Mouse (Mus musculus) liver, embryonic 14.5 days (tissue): ENCODE results near the gene Aurka. TPM values are rescaled to one million over a fixed set of nuclear protein-coding genes. Genes with fewer than 3 reads are reported as not detected.
A peak's percentile ranks its signal among the peaks of the same experiment; 100 is the strongest.

Experiments used
- ATAC-seq: fragments of 200-750 bp; cut with Nextera tagmentation; 2 replicates; pipeline ENCODE4 v1.8.0; 2017; ENCODE audit warnings: moderate number of reproducible peaks, mild to moderate bottlenecking, moderate library complexity; ENCODE audit not compliant: insufficient read depth
- DNase-seq, 3 experiments: peaks; one replicate each; pipeline ENCODE4 v3.0.0-alpha.2; 2012 to 2013; ENCODE audit warnings: low read depth in 3 of 3, low spot score in 3 of 3
- H3K27ac ChIP-seq: fragments of 300-500 bp; sonication (generic); 2 replicates; pipeline ENCODE4 v1.5.1; 2014; ENCODE audit warnings: moderate library complexity, mild to moderate bottlenecking, control low read depth, inconsistent platforms
- H3K27me3 ChIP-seq: fragments of 300-500 bp; sonication (generic); 2 replicates; pipeline ENCODE4 v1.6.1; 2014; ENCODE audit warnings: mild to moderate bottlenecking, low read length, moderate library complexity; ENCODE audit not compliant: control insufficient read depth, insufficient read depth
- H3K36me3 ChIP-seq: fragments of 300-500 bp; sonication (generic); replicated peaks from 2 replicates; pipeline ENCODE4 v1.6.1; 2014; ENCODE audit warnings: low read depth; ENCODE audit not compliant: control insufficient read depth, insufficient read depth
- H3K4me1 ChIP-seq, 2 experiments: fragments of 200-500 bp in 1 of 2; fragments of 300-500 bp in 1 of 2; sonication (generic) in 1 of 2; replicated peaks; 2 replicates each; pipeline ENCODE4 v1.6.1; 2012 to 2014; ENCODE audit warnings: antibody characterized with exemption in 1 of 2, inconsistent platforms in 1 of 2, low read length in 1 of 2; ENCODE audit not compliant: control insufficient read depth in 2 of 2, insufficient read depth in 2 of 2
- H3K4me2 ChIP-seq: fragments of 300-500 bp; sonication (generic); 2 replicates; pipeline ENCODE4 v1.6.1; 2014; ENCODE audit warnings: low read depth, mild to moderate bottlenecking, control low read depth, moderate library complexity
- H3K4me3 ChIP-seq, 2 experiments: fragments of 200-500 bp in 1 of 2; fragments of 300-500 bp in 1 of 2; sonication (generic) in 1 of 2; 2 replicates each; pipeline ENCODE4 v1.5.1; 2012 to 2014; ENCODE audit warnings: low read depth in 2 of 2, low read length in 2 of 2, mild to moderate bottlenecking in 2 of 2, control low read depth in 1 of 2, inconsistent platforms in 1 of 2, moderate library complexity in 1 of 2; ENCODE audit not compliant: insufficient read depth in 1 of 2
- H3K9ac ChIP-seq: fragments of 300-500 bp; sonication (generic); replicated peaks from 2 replicates; pipeline ENCODE4 v1.6.1; 2014; ENCODE audit warnings: mild to moderate bottlenecking, control low read depth, moderate library complexity
- H3K9me3 ChIP-seq: fragments of 300-500 bp; sonication (generic); 2 replicates; pipeline ENCODE4 v1.6.1; 2016; ENCODE audit warnings: low read length, mixed read lengths; ENCODE audit not compliant: control insufficient read depth
- CTCF ChIP-seq: IDR thresholded peaks from 2 replicates; pipeline ENCODE4 v1.5.1; 2016; ENCODE audit warnings: antibody characterized with exemption, low read depth, control low read depth
- EP300 ChIP-seq: IDR thresholded peaks from 2 replicates; pipeline ENCODE4 v1.6.1; 2016; ENCODE audit warnings: antibody characterized with exemption, low read depth
- WGBS: fragments of 180-500 bp; shearing (Covaris S2); extraction: QIAGEN DNeasy Blood & Tissue Kit; methylation state at CpG from one replicate; pipeline ENCODE4 v1.1.7; 2014; ENCODE audit not compliant: insufficient replicate concordance; 5-methylcytosine and 5-hydroxymethylcytosine counted together
- polyA plus RNA-seq, 2 experiments: library from polyadenylated mRNA; depleted of rRNA in 1 of 2; stranded (reverse) in 1 of 2; unstranded in 1 of 2; fragments of >200 nt; fragmentation: Nextera tagmentation in 1 of 2; extraction: Ambion mirVana in 1 of 2; gene quantifications; 2 replicates each; pipeline versions ENCODE4 v1.2.1 to v1.2.3; 2012 to 2014

Gene Aurka
- polyA plus RNA-seq, 2 experiments: 64.4 to 131 TPM

- no peak overlapping the region for H3K4me2 ChIP-seq
- peaks cover 0 to 3% of the 10 kb centered on the region in 2 experiments; a peak in 2 of 4 replicates for H3K4me1 ChIP-seq
- DNase-seq (no peak), ATAC-seq (no peak)
- H3K9me3 ChIP-seq: no peaks in the 10 kb centered on the region
- no peak overlapping the region for H3K27ac ChIP-seq
- no peak overlapping the region for H3K4me3 ChIP-seq
- no peak for TF ChIP-seq EP300
- TF ChIP-seq CTCF: no peak
- H3K27me3 ChIP-seq: no peaks in the 10 kb centered on the region
- H3K36me3 ChIP-seq: no peaks in the 10 kb centered on the region
- no peak overlapping the region for H3K9ac ChIP-seq
- WGBS: 35% methylated on average over 4 of the region's 4 CpGs
Measured at GRCm38 (mm10) chr2:172406173-172406572, 35.8 kb upstream of the Aurka start.

- no peak for ATAC-seq
- no peak overlapping the region for H3K4me3 ChIP-seq
- no peaks in the 10 kb centered on the region for H3K36me3 ChIP-seq
- H3K27ac ChIP-seq: no peak overlapping the region
- TF ChIP-seq CTCF (no peak), EP300 (no peak)
- no peak overlapping the region for H3K4me2 ChIP-seq
- peaks cover 0 to 3% of the 10 kb centered on the region in 2 experiments; a peak in 2 of 4 replicates for H3K4me1 ChIP-seq
- DNase-seq: no peak
- WGBS: 23% methylated on average over 3 of the region's 3 CpGs
- no peaks in the 10 kb centered on the region for H3K27me3 ChIP-seq
- no peak overlapping the region for H3K9ac ChIP-seq
- no peaks in the 10 kb centered on the region for H3K9me3 ChIP-seq
Measured at GRCm38 (mm10) chr2:172405011-172405410, 34.7 kb upstream of the Aurka start.

- H3K4me3 ChIP-seq: no peak overlapping the region
- ATAC-seq: no peak
- 58% methylated on average over 7 of the region's 7 CpGs for WGBS
Measured at GRCm38 (mm10) chr2:172404239-172404638, 33.9 kb upstream of the Aurka start.

DNA sequence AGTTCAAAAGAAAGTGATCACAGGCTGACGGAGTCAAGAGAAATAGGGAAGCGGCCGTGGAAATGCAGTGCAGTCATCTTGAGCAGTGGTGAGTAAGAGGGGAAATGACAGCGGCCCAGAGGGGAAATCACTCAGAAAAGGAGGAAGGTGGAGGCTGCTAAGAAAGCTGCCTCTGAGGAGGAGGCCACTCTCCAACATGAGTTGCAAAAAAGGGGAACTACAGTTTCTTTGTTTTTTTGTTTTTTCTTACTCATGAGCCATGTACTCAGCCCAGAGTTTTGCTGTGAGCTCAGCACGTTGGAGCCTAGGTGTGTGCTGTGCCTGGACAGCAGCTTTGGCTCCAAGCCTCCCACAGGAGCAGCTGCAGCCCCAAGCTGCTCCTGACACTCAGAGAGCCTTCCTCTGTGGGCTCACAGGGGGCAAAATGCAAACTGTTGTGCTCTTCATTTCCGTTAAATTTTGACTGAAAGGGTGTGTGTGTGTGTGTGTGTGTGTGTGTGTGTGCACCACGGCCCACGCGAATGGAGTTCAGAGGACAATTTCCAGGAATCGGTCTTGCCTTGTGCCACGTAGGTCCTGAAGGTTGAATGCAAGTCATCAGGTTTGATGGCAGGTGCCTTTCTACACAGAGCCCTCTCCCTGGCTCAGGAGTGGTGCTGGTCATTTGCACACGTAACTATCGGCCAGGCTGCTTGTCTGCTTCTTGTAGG is 30.9 kb upstream of the Aurka start:
- Histone ChIP-seq H3K4me2 (no peak overlapping the region), H3K36me3 (no peaks in the 10 kb centered on the region), H3K4me1 (peaks cover 0 to 7% of the 10 kb centered on the region in 2 experiments; a peak in 2 of 4 replicates), H3K27ac (no peak overlapping the region), H3K9me3 (no peaks in the 10 kb centered on the region), H3K4me3 (no peak overlapping the region), H3K9ac (no peak overlapping the region), H3K27me3 (no peaks in the 10 kb centered on the region)
- WGBS: 26% methylated on average over 13 of the region's 13 CpGs
- ATAC-seq (peak; percentile 33; the same call in 1 of the 2 replicates), DNase-seq (peak; percentile 26 to 58 (median 39))
- TF ChIP-seq CTCF: no peak
- TF ChIP-seq EP300: 0 out of 2 replicates have a peak, but pooled peaks have one; percentile 15

More at GRCm38 (mm10) chr2:172404239-172404638, 33.9 kb upstream of the Aurka start:
- no peaks in the 10 kb centered on the region for H3K9me3 ChIP-seq
- H3K27me3 ChIP-seq: no peaks in the 10 kb centered on the region
- no peak overlapping the region for H3K4me2 ChIP-seq
- peaks cover 0 to 5% of the 10 kb centered on the region in 2 experiments; a peak in 2 of 4 replicates for H3K4me1 ChIP-seq
- no peaks in the 10 kb centered on the region for H3K36me3 ChIP-seq
- H3K9ac ChIP-seq: no peak overlapping the region
- no peak for DNase-seq
- TF ChIP-seq EP300 (no peak), CTCF (no peak)
- H3K27ac ChIP-seq: no peak overlapping the region

DNA sequence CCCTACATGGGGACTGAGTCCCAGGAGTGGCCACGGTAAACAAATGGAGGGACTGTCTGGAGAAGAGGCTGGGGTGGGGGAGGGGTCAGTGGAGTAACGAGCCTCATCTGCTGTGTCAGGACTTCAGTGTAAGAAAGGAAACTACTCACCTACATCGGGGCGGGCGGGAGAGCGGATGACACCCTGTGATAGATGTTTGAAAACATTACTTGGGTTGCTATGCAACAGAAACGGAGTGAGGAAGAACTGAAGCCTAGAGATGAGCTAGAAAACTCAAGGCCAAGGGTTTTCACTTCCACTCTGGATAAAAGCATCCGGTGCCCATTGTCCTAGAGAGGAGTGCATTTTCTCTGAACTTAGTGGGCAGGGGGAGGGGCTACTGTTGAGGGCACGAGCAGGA is 29.6 kb upstream of the Aurka start:
- Histone ChIP-seq H3K36me3 (no peaks in the 10 kb centered on the region), H3K27me3 (no peaks in the 10 kb centered on the region), H3K9ac (no peak overlapping the region), H3K4me3 (no peak overlapping the region), H3K27ac (no peak overlapping the region), H3K4me1 (peaks cover 0 to 7% of the 10 kb centered on the region in 2 experiments; a peak in 2 of 4 replicates), H3K9me3 (no peaks in the 10 kb centered on the region), H3K4me2 (no peak overlapping the region)
- 33% methylated on average over 9 of the region's 9 CpGs for WGBS
- no peak for TF ChIP-seq CTCF
- no peak for TF ChIP-seq EP300
- DNase-seq: no peak
- ATAC-seq: peak; percentile 36
